30 mouse cellular contexts compared by ENCODE assay signal in genomic region chr3:146174215-146174614, GRCm38 (mm10). TPM values are rescaled to one million over a fixed set of nuclear protein-coding genes. Genes with fewer than 3 reads are reported as not detected.
DNase-seq lines count a peak whose midpoint lies in the region; ATAC-seq lines count a peak whose summit lies in the region.
"Had no signal": no experiment of that assay in that cellular context is flagged by ENCODE, and none has a peak within 500 bp of the region (broad histone marks: within the 10 kb centered on the region; RNA-seq: fewer than 3 reads in every experiment).

No protein-coding gene starts in this region.

- no peak overlapping the region for H3K9ac ChIP-seq in kidney, embryonic 14.5 days (ENCODE audit: low read depth, low read length)
- H3K9ac ChIP-seq in kidney, embryonic 16.5 days (replicated peaks; ENCODE audit: low read length) = no peak overlapping the region
- H3K9ac ChIP-seq in heart, embryonic 11.5 days (ENCODE audit: low read depth, low read length) = no peak overlapping the region
- H3K9ac ChIP-seq: embryonic facial prominence, embryonic 13.5 days; forebrain, embryonic 12.5 days; forebrain, embryonic 15.5 days; heart, embryonic 12.5 days; heart, embryonic 15.5 days; hindbrain, embryonic 13.5 days had no signal

- H3K27me3 ChIP-seq in kidney, embryonic 14.5 days (ENCODE audit: control insufficient read depth, insufficient read depth, low read length) = no peaks in the 10 kb centered on the region
- no peaks in the 10 kb centered on the region for H3K27me3 ChIP-seq in kidney, embryonic 16.5 days (ENCODE audit: insufficient read depth, low read length)
- no peaks in the 10 kb centered on the region for H3K27me3 ChIP-seq in heart, embryonic 11.5 days (ENCODE audit: control insufficient read depth, insufficient read depth, low read length)
- H3K27me3 ChIP-seq: embryonic facial prominence, embryonic 13.5 days; forebrain, embryonic 12.5 days; forebrain, embryonic 15.5 days; heart, embryonic 12.5 days; heart, embryonic 15.5 days had no signal

- peak; percentile 37 for DNase-seq in kidney, adult 11 months
- DNase-seq in kidney, postnatal 36 days = peak; percentile 21 to 52
- DNase-seq in gastrocnemius, postnatal 36 days = no peak
- no peak for DNase-seq in right cerebral cortex, postnatal 25 days
- DNase-seq: adrenal gland, postnatal 10 days; cerebellum, adult 11 months; cerebellum, adult 2 months; cerebellum, adult 9-11 months; cerebellum, postnatal 25 days; gastrocnemius, postnatal 25 days; heart, adult 11 months; heart, postnatal 10 days; heart, postnatal 36 days had no signal

- H3K4me1 ChIP-seq in kidney, embryonic 14.5 days (ENCODE audit: control insufficient read depth, insufficient read depth, low read length) = no peaks in the 10 kb centered on the region
- H3K4me1 ChIP-seq in kidney, embryonic 16.5 days (ENCODE audit: insufficient read depth, low read length) = 0 out of 2 replicates have a peak, but pooled peaks cover 4% of the 10 kb centered on the region
- H3K4me1 ChIP-seq in heart, embryonic 11.5 days (ENCODE audit: control insufficient read depth, insufficient read depth, low read length) = peaks cover 4% of the 10 kb centered on the region; the same call in 1 of the 2 replicates
- H3K4me1 ChIP-seq: embryonic facial prominence, embryonic 13.5 days; forebrain, embryonic 12.5 days; forebrain, embryonic 15.5 days; hindbrain, embryonic 13.5 days had no signal

- no peaks in the 10 kb centered on the region for H3K36me3 ChIP-seq in kidney, embryonic 14.5 days (ENCODE audit: control insufficient read depth, insufficient read depth, low read length)
- no peaks in the 10 kb centered on the region for H3K36me3 ChIP-seq in kidney, embryonic 16.5 days (ENCODE audit: insufficient read depth, low read length)
- no peaks in the 10 kb centered on the region for H3K36me3 ChIP-seq in heart, embryonic 11.5 days (ENCODE audit: control insufficient read depth, insufficient read depth, low read length)
- H3K36me3 ChIP-seq: embryonic facial prominence, embryonic 13.5 days; forebrain, embryonic 12.5 days; forebrain, embryonic 15.5 days; heart, embryonic 12.5 days; heart, embryonic 15.5 days; hindbrain, embryonic 10.5 days; hindbrain, embryonic 13.5 days had no signal

- H3K4me2 ChIP-seq in kidney, embryonic 14.5 days (replicated peaks; ENCODE audit: low read depth, low read length) = no peak overlapping the region
- no peak overlapping the region for H3K4me2 ChIP-seq in kidney, embryonic 16.5 days (replicated peaks; ENCODE audit: low read depth, low read length)
- no peak overlapping the region for H3K4me2 ChIP-seq in heart, embryonic 11.5 days
- H3K4me2 ChIP-seq: embryonic facial prominence, embryonic 13.5 days; forebrain, embryonic 12.5 days; forebrain, embryonic 15.5 days; heart, embryonic 12.5 days; heart, embryonic 15.5 days; hindbrain, embryonic 13.5 days had no signal

- ATAC-seq in kidney, embryonic 14.5 days (ENCODE audit: low FRiP score, low TSS enrichment) = no peak
- ATAC-seq in kidney, embryonic 16.5 days (ENCODE audit: low FRiP score, low TSS enrichment) = peak; percentile 35; the same call in 1 of the 2 replicates
- ATAC-seq in granulocyte monocyte progenitor cell, adult 5-6 weeks (replicated peaks; ENCODE audit: poor library complexity, severe bottlenecking) = no peak
- no peak for ATAC-seq in heart, embryonic 11.5 days (replicated peaks; ENCODE audit: insufficient number of reproducible peaks, low FRiP score, low TSS enrichment)
- ATAC-seq: activated CD4-positive, CD25-positive, alpha-beta regulatory T cell, adult 4 months; forebrain, embryonic 15.5 days; hindbrain, embryonic 16.5 days had no signal

- no peaks in the 10 kb centered on the region; the same call in 1 of the 2 replicates for H3K9me3 ChIP-seq in kidney, embryonic 14.5 days (ENCODE audit: control insufficient read depth, low read length)
- H3K9me3 ChIP-seq in kidney, embryonic 16.5 days (ENCODE audit: low read length) = no peaks in the 10 kb centered on the region
- no peaks in the 10 kb centered on the region for H3K9me3 ChIP-seq in heart, embryonic 11.5 days (replicated peaks; ENCODE audit: control insufficient read depth, low read length)
- H3K9me3 ChIP-seq: embryonic facial prominence, embryonic 13.5 days; forebrain, embryonic 12.5 days; forebrain, embryonic 15.5 days; heart, embryonic 12.5 days; hindbrain, embryonic 10.5 days had no signal

- intact Hi-C loops in gastrocnemius, postnatal 36 days (cut with DNase I) = loop anchor here (5.0 kb wide), 1 partner anchor 222 kb away; no protein-coding TSS in a partner anchor

- WGBS in kidney, embryonic 14.5 days = 84% methylated on average over 9 of the region's 9 CpGs
- 69% methylated on average over 9 of the region's 9 CpGs for WGBS in kidney, embryonic 16.5 days
- 84% methylated on average over 9 of the region's 9 CpGs for WGBS in heart, embryonic 11.5 days (ENCODE audit: insufficient replicate concordance)

- no peak overlapping the region for H3K4me3 ChIP-seq in kidney, embryonic 14.5 days (ENCODE audit: low read length)
- no peak overlapping the region for H3K4me3 ChIP-seq in kidney, embryonic 16.5 days (ENCODE audit: low read length)
- H3K4me3 ChIP-seq in heart, embryonic 11.5 days (ENCODE audit: low read depth, low read length) = no peak overlapping the region
- H3K4me3 ChIP-seq: embryonic facial prominence, embryonic 13.5 days; erythroblast, embryonic 14.5 days; forebrain, embryonic 12.5 days; forebrain, embryonic 15.5 days; heart, embryonic 12.5 days; heart, embryonic 15.5 days; hindbrain, embryonic 10.5 days; hindbrain, embryonic 13.5 days had no signal

- H3K27ac ChIP-seq in kidney, embryonic 14.5 days (ENCODE audit: low read depth, low read length) = no peak overlapping the region
- no peak overlapping the region for H3K27ac ChIP-seq in kidney, embryonic 16.5 days (ENCODE audit: low read length)
- no peak overlapping the region for H3K27ac ChIP-seq in heart, embryonic 11.5 days (ENCODE audit: low read depth, low read length)
- H3K27ac ChIP-seq: embryonic facial prominence, embryonic 13.5 days; forebrain, embryonic 12.5 days; forebrain, embryonic 15.5 days; heart, embryonic 15.5 days; hindbrain, embryonic 10.5 days; hindbrain, embryonic 13.5 days had no signal

RNA-seq across cellular contexts. Expression of gene Mcoln2, which starts 24.6 kb away (rescaled TPM):
- 0.74 and 1.1 TPM in 2 replicates for polyA plus RNA-seq in kidney, embryonic 14.5 days (2014; fragmentation: Nextera tagmentation; extraction: Ambion mirVana)
- 0.84 and 1.3 TPM in 2 replicates for polyA plus RNA-seq in kidney, embryonic 16.5 days (2015; fragmentation: Nextera tagmentation; extraction: Ambion mirVana)
- total RNA-seq in granulocyte monocyte progenitor cell, adult 5-6 weeks (2014; fragmentation: Nextera tagmentation) = 0.75 TPM in 1 of 2 replicates, not detected in the other
- 0.52 and 4.1 TPM in 2 replicates for total RNA-seq in granulocyte monocyte progenitor cell, adult 5-6 weeks (2017)
- under 1 TPM in 1 of 2 experiments, not detected in 1; 0.51 TPM for total RNA-seq in gastrocnemius, postnatal 36 days (2021)
- polyA plus RNA-seq in heart, embryonic 11.5 days (2014; fragmentation: Nextera tagmentation; extraction: Ambion mirVana) = 0.25 and 0.27 TPM in 2 replicates
- polyA plus RNA-seq: erythroblast, embryonic 14.5 days; forebrain, embryonic 15.5 days had no signal

RNA-seq across cellular contexts. Expression of gene Lpar3, which starts 46.5 kb away (rescaled TPM):
- 0.27 and 0.83 TPM in 2 replicates for polyA plus RNA-seq in kidney, embryonic 14.5 days (2014; fragmentation: Nextera tagmentation; extraction: Ambion mirVana)
- 2.2 TPM in 2 replicates for polyA plus RNA-seq in kidney, embryonic 16.5 days (2015; fragmentation: Nextera tagmentation; extraction: Ambion mirVana)
- total RNA-seq in granulocyte monocyte progenitor cell, adult 5-6 weeks (2014; fragmentation: Nextera tagmentation) = not detected in 2 replicates
- not detected in 2 replicates for total RNA-seq in granulocyte monocyte progenitor cell, adult 5-6 weeks (2017)
- total RNA-seq in gastrocnemius, postnatal 36 days (2021) = under 1 TPM in 1 of 2 experiments, not detected in 1; 0.17 TPM
- polyA plus RNA-seq in heart, embryonic 11.5 days (2014; fragmentation: Nextera tagmentation; extraction: Ambion mirVana) = 39.9 and 49.7 TPM in 2 replicates
- total RNA-seq: common myeloid progenitor, adult 5-6 weeks had no signal
- polyA plus RNA-seq: activated CD4-positive, CD25-positive, alpha-beta regulatory T cell, adult 4 months had no signal

RNA-seq across cellular contexts. Expression of gene Mcoln3, which starts 57.0 kb away (rescaled TPM):
- 6.5 and 8.9 TPM in 2 replicates for polyA plus RNA-seq in kidney, embryonic 14.5 days (2014; fragmentation: Nextera tagmentation; extraction: Ambion mirVana)
- 20.5 and 20.6 TPM in 2 replicates for polyA plus RNA-seq in kidney, embryonic 16.5 days (2015; fragmentation: Nextera tagmentation; extraction: Ambion mirVana)
- total RNA-seq in granulocyte monocyte progenitor cell, adult 5-6 weeks (2014; fragmentation: Nextera tagmentation) = not detected in 2 replicates
- not detected in 2 replicates for total RNA-seq in granulocyte monocyte progenitor cell, adult 5-6 weeks (2017)
- not detected for total RNA-seq in gastrocnemius, postnatal 36 days (2021)
- polyA plus RNA-seq in heart, embryonic 11.5 days (2014; fragmentation: Nextera tagmentation; extraction: Ambion mirVana) = 0.97 and 2.4 TPM in 2 replicates
- total RNA-seq: gastrocnemius, adult 8-10 months; gastrocnemius, postnatal 25 days; heart, adult 8-10 months; heart, postnatal 10 days; heart, postnatal 36 days had no signal
- polyA plus RNA-seq: erythroblast, embryonic 14.5 days had no signal

Comparison
In these comparisons a context has a peak if more than half of its experiments do, and no peak if none do; other contexts are left out.
1. DNase-seq: peak in kidney, adult 11 months (single experiment) and kidney, postnatal 36 days (2 of 2); none in gastrocnemius, postnatal 36 days (0 of 2) and right cerebral cortex, postnatal 25 days (single experiment).
2. RNA of gene Lpar3, which starts 46.5 kb away (polyA plus RNA-seq): 39.9 to 49.7 TPM in heart, embryonic 11.5 days; 2.2 TPM in kidney, embryonic 16.5 days and 0.27 to 0.83 TPM in kidney, embryonic 14.5 days; every median in the first group is over 10 times any median in the second.